Mouse (Mus musculus) neutrophil, adult 5-6 weeks (primary cell): ENCODE data around the gene Gm572. TPM values are rescaled to one million over a fixed set of nuclear protein-coding genes. Genes with fewer than 3 reads are reported as not detected.

Experiments used
- ATAC-seq: fragments of 151-379, 151-347 bp; 2 replicates; pipeline ENCODE4 v1.8.0; 2017; ENCODE audit warnings: mild to moderate bottlenecking, moderate TSS enrichment; ENCODE audit not compliant: insufficient number of reproducible peaks, poor library complexity, low FRiP score, severe bottlenecking; ENCODE audit errors: extremely low read depth
- total RNA-seq: library from RNA; stranded (forward); fragments of 200-1000 nt; gene quantifications from 2 replicates; pipeline ENCODE4 v1.2.3, GENCODE M21; 2017

Gm572 gene
- total RNA-seq, 1 experiment from 2014 or later, result 0.35 TPM

DNA sequence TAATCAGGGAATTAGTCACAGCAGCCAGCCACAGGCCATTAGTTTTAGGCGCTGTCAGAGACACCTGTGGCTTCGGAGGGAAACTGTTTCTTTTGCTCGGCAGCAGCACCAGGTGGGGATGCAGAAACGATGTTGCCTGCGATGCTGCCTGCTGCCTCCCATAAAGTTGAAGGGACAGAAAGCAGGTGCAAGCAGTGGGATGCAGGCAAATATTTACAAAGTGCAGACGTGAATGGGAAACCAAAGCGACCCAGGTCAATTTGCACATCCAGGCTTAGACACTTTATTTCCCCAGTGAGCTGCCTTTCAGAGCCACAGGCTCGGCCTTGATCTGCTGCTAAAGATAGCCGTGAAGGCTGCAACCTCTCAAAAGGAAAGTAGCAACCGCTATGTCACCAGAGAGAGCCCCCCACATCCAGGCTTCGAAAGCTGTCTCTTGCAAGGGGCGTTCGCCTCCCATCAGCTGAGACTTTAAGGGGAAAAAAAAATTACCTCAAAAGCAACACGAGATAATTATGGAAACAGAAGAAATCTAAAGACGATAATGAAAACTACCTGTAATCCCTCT, 13.7 kb downstream of the Gm572 start:
- no peak for ATAC-seq

DNA sequence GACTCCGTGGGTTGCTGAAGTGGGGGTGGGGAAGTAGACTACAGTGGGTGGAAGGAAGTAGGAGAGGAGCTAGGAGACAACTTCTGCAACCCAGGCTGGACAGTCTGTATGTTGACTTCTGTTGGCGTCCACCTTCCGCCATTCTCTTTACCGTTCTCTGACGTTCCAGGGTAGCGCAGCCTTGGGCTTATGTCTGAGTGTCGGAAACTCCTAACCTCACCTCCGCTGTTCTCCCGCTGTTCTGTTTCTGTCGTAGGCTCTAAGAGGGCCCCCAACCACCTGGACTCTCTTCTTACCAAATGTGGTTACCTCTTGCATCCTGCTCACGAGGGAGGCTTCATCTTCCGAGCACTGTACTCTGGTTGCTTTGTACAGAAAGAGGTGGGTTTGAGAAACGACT, 14.7 kb downstream of the Gm572 start:
- ATAC-seq, result no peak

DNA sequence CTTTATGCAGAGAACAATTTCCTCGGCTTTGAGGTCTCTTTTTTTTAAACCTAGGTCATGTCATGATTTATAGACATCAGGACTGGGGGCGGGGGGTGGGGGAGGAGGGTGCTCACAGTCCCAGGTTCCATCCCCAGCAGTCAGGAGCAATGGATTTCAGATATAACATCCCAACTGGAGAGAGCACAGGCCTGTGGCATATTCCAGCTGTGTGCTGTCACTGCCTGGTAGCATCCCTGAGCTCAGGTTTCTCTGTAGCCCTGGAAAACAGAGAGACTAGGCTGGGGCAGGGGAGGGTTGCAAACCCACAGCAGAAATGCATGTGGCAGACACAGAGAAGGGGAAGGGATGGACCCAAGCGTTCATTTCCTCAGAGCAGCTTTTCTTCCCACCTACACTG, 17.1 kb downstream of the Gm572 start:
- ATAC-seq, result no peak

DNA sequence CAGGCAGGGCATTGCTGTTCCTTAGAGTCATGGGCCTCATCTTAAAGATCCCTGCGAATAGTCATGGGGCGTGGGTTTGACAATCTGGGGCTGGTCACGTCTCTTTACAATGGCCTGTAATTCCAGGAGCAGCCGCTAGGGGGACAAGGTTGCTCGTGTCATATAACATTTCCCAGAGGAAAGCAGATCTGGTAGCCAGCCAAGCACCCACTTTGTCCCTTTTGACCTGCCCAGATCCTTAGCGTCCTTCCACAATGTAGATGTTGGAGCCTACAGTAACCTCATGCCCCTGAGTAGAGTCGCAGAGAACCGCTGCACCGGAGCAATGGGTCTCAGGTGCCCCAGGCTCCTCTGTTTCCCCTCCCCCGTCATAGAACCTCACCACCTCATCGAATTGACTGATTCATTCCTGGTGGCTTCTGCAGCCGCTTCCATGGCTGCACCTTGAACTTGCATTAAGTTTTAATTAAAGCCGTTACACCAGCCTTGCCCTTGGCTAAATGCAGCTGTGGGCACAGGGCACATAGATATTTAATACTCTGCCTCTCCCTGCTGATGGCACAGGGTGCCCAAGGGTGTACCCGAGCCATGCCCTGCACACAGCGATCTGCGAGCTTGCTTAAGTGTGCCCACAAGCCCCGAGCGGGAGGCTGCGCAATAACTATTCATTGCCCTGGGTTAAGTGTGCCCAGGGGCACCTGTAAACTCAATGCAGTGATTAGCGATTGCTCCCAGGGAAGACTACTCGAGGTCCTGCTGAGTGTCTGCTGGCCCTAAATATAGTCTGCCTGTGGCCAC, 19.2 kb downstream of the Gm572 start:
- peak; percentile 55; the same call in 1 of the 2 replicates for ATAC-seq

DNA sequence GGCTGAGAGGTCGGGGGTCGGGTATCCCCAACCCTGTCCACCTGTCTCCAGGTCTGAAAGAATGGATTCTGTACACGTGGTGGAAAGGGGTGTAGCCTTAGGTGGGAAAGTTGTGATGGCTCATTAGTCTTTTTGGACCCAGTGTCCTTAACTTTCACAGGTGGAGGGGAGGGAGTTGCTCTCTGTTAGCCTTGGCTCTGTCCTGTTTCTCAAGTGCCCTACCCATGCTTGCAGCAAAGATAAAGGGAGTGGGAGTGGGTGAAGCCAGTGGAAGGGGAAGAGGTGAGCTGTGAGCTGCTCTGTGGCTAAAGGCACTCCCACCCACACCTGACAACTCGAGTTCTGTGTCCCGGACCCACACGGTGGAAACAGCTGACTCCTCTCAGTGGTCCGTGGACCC, 20.2 kb downstream of the Gm572 start:
- ATAC-seq, result no peak

DNA sequence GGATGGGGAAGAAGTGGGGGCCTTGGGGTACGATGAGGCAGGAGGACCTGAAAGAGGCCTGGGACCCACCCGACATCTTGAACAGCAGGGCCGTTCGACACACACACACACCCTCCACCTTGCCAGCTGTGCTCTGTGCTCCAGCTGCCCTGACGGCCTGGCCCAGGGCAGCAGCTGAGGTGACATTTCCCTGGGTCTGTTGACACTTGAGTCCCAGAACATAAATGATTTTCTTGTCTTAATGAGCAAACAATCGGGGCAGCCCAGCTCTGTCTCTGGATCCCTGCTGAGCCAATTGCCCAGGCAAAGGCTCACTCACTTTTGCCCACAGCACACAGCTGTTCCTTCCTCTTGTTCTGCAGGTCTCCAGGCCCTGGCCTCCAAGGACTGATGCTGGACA, 20.9 kb downstream of the Gm572 start:
- ATAC-seq, result no peak

DNA sequence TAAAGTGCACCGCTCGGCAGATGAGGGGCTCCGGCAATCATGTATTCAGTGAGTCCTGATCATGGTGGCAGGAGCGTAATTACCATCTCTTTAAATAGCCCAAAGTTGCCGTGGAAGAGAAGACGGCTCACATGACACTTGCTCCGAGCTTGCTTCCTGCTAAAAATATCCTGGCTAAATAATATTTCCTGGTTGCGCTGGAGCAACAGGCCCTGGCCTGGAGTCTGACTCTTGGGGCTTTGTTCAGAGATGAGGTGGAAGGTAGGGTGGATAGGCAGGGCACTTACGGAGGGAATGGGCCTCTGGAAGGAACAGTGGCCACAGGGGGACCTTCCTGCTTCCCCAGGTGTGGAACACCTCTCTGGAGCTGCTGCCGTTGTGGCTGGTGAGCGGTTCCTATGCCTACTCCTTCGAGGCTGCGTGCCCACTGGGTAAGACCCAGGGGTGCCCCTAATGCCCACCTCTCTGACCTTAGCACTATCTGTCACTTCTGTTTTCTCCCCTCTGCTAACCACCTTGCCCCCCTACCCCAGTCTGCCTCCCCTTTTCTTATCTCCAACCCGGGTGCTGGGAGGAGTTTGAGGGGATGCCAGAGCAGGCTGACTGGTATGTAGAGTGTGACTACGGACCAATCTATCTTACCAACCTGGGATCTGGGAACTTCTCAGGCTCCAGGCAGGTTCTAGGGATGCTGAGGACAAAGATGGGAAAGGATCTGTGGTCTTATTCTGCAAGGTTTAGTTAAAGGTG, 24.1 kb downstream of the Gm572 start:
- no peak for ATAC-seq

DNA sequence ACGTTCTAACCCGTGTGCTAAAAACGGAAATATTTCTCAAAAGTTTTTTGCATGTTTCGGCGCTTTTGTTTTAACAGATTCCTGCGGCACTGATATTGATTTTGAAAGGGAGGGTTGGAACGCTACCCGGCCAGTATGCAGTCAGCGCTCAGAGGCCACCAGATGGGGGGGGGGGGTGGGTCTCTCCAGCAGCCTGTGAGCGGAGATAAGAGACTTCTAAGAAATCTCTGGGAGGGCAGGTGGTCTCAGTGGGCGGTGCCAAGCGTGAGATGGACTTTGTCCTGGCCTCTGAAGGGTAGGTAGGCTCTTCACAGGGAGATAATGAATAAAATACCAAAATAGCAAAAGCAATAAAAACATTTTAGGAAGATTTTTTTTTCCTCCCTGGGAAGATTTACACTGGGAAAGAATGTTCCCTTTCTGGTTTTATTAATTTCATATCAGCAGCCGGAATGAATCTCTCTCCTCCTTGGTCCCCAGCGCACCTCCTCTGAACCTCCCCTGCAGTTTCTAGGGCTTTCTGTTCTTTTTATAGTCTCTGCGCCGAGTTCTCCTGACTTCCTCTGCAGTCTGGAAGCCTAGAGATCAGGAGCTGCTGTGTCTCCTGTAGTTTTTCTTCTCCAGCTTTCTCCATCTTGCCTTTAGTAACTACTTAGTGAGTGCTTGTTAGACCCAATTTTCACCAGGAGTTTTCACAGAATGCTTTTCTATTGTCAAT, 28.3 kb downstream of the Gm572 start:
- ATAC-seq, result no peak

DNA sequence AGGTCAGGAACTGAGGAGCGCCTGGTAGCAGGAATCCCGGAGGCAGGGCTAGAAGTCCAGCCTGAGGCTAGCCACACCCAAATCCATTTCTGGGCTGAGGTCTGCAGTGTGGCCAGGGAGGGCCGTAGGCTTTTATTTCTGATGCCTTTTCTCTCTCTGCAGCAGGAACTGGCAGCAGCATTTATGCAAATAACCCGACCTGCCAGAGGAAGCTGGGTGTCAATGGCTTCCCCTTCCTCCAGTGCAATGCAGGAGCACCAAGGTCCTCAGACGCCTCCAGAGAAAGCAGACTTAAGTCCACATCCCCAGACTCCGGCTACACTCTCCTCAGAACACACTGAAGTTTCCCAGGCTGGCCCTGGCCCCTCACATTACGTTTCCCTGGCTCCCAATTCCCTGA, 31.9 kb downstream of the Gm572 start:
- peak; percentile 53 for ATAC-seq

DNA sequence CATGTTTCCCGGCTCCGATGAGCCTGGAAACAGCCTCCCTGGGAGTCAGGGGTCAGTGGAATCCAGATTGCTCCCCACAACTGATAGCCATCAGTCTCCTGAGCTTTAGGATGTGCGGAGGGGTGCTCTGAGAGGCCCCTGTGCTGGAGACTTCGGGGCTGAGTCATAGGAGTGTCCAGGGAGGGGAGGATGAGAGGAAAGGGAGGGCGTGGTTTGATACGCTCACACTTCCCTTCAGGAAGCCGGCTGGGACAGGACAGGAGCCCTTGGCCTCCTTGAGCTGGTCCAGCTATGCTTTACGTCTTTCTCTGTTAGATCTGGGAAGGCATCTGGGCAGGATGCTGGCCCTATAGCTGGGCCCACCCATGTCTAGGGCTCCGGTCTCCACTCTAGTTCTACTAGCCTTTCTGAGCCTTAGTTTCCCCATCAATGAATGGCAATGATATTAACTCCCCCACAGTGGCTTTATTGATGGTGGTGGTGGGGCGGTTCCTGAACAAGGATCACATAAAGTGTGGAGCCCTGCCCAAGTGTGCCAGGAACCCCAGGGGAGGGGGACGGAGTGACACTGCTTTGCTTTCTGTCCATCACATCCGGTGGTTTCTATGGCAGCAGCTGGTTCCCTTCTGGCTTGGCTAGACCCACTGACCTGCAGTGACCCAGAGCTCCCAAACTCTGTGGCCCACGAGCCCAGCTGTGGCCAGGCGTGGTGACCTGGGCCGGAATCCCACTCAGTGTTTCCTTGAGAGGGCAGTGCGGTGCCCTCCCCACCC, 33.3 kb downstream of the Gm572 start:
- ATAC-seq, result no peak

DNA sequence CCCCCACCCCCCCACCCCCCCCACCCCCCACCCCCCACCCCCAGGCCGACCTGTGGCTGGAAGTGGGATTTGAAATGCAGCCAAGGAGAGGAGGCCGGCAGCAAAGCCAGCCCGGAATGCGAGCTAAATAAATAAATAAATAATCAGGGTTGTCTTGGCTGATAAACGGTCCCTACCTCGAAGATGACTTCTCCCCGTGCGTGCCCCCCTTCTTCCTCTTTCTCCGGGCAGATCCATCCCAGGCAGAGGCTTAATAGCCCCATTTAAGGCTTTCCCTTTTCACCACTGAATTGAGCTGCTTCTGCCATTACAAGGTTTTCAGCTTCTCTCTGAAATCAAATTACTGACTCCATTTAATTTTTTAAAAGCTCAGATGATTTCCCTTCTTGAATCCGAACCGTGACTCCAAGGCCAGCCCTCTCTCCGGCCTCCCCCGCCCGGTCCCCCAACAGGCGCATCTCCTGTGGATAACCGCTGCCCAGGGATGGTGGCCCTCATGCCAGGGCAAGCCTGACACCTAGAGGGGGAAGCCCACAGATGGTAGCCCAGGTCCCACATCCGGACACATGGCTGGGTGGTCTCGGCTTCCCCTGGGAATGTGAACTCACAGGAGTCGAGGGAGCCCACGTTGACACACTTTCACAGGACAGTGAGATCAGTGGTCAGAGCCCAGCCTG, 34.0 kb downstream of the Gm572 start:
- no peak for ATAC-seq

DNA sequence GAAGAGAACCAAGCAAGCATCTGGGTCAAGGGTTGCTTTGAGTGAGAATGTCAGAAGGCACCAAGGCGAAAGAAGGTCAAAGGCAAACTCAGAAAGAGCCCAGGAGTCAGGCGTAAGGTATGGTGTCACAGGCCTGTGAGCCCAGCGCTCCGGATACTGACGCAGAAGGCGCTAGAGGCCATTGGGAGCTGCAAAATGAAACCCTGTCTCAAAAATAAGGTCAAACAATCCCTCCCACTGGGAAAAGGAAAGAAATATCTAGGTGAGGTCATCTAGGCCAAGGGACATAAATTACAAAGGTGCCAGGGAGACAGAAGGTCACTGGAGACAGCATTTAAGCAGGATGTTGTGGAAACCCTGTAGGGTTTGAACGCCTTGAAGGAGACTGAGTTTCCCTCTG, 35.0 kb downstream of the Gm572 start:
- no peak for ATAC-seq

DNA sequence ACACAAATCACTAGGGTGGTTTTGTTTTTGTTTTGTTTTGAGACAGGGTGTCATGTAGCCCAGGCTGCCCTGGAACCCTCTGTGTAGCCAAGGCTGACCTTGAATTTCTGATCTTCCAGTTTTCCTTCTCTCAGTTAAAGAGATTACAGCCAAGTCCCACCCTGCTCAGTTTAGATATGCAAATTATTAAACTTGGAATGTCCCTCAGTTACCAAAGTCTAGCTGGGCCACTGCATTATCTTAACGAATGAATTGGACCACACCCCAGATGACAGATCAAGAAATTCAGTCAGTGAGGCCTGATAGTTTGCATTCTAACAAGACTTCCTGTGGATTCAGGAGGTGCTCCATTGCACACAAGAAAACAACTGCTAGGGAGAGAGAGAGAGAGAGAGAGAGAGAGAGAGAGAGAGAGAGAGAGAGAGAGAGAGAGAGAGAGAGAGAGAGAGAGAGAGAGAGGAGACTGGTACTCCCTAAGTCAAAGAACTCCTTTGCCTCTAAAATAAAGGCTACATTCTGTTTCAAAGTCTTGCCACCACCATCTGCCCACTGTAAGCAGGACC, 37.5 kb downstream of the Gm572 start:
- no peak for ATAC-seq

DNA sequence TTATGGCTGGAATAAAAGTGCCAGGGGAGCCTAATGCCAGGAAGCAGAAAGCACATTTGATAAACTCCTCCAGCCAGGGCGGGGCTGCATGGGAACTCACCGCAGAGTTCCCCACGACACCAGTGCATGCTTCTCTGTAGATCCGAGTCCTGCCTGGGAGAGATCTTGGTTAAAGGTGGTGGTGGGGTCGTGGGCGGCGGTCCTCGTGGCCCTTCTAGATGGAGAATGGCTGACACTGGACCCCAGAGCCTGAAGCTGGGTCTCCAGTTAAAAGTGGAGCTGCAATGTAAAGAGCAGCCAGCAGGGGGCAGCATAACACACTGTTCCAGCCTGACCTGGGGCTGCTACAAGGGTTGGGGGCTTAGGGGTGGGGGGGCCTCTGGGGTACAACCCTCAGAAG, 38.3 kb downstream of the Gm572 start:
- ATAC-seq, result peak; percentile 31; the same call in 1 of the 2 replicates

DNA sequence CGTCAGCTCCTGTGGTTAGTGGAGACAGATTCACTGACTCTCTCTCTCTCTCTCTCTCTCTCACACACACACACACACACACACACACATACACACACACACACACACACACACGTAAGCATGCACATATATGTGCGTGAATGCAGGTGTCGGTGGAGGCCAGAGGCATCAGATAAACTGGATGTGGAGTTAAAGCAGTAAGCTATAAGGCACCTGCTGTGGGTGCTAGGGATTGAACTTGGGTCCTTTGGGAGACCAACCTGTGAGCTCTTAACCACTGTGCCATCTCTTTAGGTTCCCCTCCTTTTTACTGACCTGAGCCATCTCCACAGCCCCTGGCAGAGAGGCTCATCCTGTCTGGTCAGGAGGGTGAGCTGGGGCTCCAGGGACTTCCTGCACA, 39.8 kb downstream of the Gm572 start:
- ATAC-seq, result no peak

DNA sequence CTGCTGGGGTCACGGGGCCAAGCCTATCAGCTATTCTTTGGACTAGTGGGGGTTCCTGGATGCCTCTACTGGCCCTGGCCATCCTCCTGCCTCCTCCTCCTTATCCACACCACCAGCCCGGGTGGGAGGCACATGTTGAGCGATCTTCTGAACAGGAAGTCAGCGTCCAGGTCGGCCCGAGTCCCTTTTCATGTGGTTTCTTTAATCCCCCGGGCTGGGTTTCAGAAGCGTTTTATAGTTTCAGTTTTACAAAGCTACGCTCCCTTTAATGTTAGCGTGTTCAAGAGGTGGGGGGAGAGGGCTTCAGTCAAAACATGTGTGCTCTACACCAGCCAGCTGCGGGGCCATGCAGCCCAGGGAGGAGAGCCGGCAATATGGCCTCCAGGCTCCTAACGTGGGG, 40.4 kb downstream of the Gm572 start:
- peak; percentile 27 for ATAC-seq

DNA sequence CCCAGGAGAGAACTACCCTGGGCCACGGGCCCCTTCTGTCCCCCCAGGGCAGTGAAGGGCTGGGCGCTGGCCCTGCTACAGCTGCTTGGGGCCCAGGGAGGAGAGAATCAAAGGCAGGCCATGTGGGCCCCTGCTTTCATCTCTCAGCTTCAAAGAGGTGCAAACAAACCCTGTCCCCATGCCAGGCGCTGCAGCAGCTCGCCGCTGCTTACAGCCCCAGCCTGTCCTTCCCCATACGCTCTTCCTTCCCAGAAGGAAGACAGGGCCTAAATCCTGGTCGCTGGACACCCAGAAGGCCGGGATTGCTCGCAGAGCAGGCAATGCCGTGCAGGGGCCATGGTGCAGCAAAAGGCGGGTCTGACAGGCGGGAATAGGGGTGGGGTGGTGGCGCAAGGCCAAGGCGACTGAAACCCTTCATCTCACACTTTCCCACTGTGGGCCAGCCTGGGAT, 43.4 kb downstream of the Gm572 start:
- no peak for ATAC-seq

DNA sequence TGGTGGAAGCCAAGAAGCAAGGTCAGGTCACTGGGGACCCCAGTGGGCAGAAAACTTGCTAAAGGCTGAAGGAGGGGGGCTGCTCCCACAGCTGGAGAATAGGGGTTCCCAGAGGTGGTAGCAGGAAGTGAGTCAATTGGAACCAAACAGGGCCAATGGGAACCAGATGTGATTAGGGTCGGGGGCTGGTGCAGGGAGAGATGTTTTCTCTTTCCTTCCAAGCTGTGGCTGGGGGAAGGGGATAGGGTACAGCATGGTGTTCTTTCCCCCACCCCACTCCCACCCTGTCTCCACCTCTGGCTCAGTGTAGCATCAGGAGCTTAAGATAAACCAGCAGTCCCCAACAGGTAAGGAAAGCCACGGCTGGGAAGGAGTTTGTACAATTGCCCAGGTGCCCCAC, 45.0 kb downstream of the Gm572 start:
- ATAC-seq, result no peak
